Mouse (Mus musculus) Patski (cell line): ENCODE data around the gene Rnf133. TPM values are rescaled to one million over a fixed set of nuclear protein-coding genes. Genes with fewer than 3 reads are reported as not detected.

Experiments
- ATAC-seq: fragments of 100-300 bp; one replicate; pipeline ENCODE4 v1.8.0; 2021
- CTCF ChIA-PET: fragments of 350-600 bp; sonication (Branson Sonifier 250); formaldehyde crosslinking; loops from one replicate; lab custom pipeline; 2022; ENCODE audit warnings: inconsistent platforms; lab: Charles Lee
- POLR2A ChIA-PET: fragments of 350-600 bp; sonication (Branson Sonifier 250); formaldehyde crosslinking; loops from one replicate; lab custom pipeline; 2022; ENCODE audit warnings: antibody characterized with exemption, inconsistent platforms; lab: Charles Lee
- DNase-seq: peaks from one replicate; pipeline ENCODE4 v3.0.0-alpha.2; 2011; ENCODE audit warnings: low read depth, low spot score
- H3K27me3 ChIP-seq: fragments of 371-371 bp; one replicate; pipeline ENCODE4 v1.5.1; 2021
- CTCF ChIP-seq: fragments of 100-300 bp; IDR thresholded peaks from one replicate; pipeline ENCODE4 v1.5.1; 2021
- in situ Hi-C: fragments of 300-500 bp; cut with MboI; formaldehyde crosslinking; loops from 3 replicates; pipeline ENCODE4 v1.11.1; 2018; ENCODE audit warnings: low pct_unique_long_range_greater_than_20kb, mixed read lengths
- polyA plus RNA-seq: library from polyadenylated mRNA; unstranded; gene quantifications from one replicate; pipeline ENCODE4 v1.2.3, GENCODE M21; 2021

Rnf133 gene
- polyA plus RNA-seq, result not detected

GRCm38 (mm10) chr6:23650205-23650604, at the start of gene Rnf133:
Gene Rnf133, minus strand, starts transcription at chr6:23650305.
- DNase-seq, result no peak
- no peak for ATAC-seq
- CTCF ChIA-PET, result no interaction called here
- no peak for TF ChIP-seq CTCF
- POLR2A ChIA-PET, result no interaction called here
- in situ Hi-C loops, result no loop called here
- H3K27me3 ChIP-seq, result no peaks in the 10 kb centered on the region

- ATAC-seq (no peak), DNase-seq (no peak)
- TF ChIP-seq CTCF, result no peak
- CTCF ChIA-PET, result no interaction called here
- POLR2A ChIA-PET, result no interaction called here
- H3K27me3 ChIP-seq, result peaks cover 4% of the 10 kb centered on the region
- in situ Hi-C loops, result no loop called here
Observed at GRCm38 (mm10) chr6:23678172-23678571, 28.1 kb upstream of the Rnf133 start.

- no peak for DNase-seq
- no peak for TF ChIP-seq CTCF
- in situ Hi-C loops, result no loop called here
- H3K27me3 ChIP-seq, result no peaks in the 10 kb centered on the region
- CTCF ChIA-PET, result no interaction called here
- no peak for ATAC-seq
- POLR2A ChIA-PET, result no interaction called here
Observed at GRCm38 (mm10) chr6:23655036-23655435, 4.9 kb upstream of the Rnf133 start, which contains the start of gene Rnf148. Gene Rnf148, minus strand, starts transcription at chr6:23655136.

- no peak for TF ChIP-seq CTCF
- CTCF ChIA-PET, result no interaction called here
- POLR2A ChIA-PET, result no interaction called here
Observed at GRCm38 (mm10) chr6:23648732-23649131, 1.4 kb downstream of the Rnf133 start.

GRCm38 (mm10) chr6:23647627-23648247, 2.4 kb downstream of the Rnf133 start:
- no peaks in the 10 kb centered on the region for H3K27me3 ChIP-seq
- in situ Hi-C loops, result no loop called here
- TF ChIP-seq CTCF, result no peak
- DNase-seq (no peak), ATAC-seq (no peak)
- ChIA-PET CTCF (no interaction called here), POLR2A (interaction anchor here (0.6 kb wide), 1 partner anchor 484 kb away, joined by 3 read pairs; no protein-coding TSS in a partner anchor)

More at GRCm38 (mm10) chr6:23648732-23649131, 1.4 kb downstream of the Rnf133 start:
- no peak for DNase-seq
- ATAC-seq, result no peak
- in situ Hi-C loops, result no loop called here
- H3K27me3 ChIP-seq, result no peaks in the 10 kb centered on the region

- DNase-seq, result no peak
- TF ChIP-seq CTCF, result no peak
- ATAC-seq, result no peak
- POLR2A ChIA-PET, result no interaction called here
- no peaks in the 10 kb centered on the region for H3K27me3 ChIP-seq
- CTCF ChIA-PET, result no interaction called here
- in situ Hi-C loops, result no loop called here
Observed at GRCm38 (mm10) chr6:23637081-23637480, 13.0 kb downstream of the Rnf133 start.

DNA sequence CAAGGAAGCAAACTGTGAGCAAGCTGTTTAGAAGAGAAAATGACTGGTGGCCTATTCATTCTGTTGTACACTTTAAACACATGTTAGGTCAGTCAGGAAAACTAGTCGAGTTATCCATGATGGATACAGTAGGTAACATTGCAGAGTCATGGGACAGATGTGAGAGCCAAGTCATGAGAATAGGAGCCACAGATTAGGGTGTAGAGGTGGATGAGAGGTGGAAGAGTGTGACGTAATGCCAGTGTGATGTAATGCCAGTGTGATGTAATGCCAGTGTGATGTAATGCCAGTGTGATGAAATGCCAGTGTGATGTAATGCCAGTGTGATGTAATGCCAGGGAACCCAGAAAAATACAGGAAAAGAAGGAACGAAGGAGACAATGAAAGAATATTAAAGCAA, 14.9 kb downstream of the Rnf133 start:
- in situ Hi-C loops, result no loop called here
- no peak for DNase-seq
- TF ChIP-seq CTCF, result no peak
- ChIA-PET CTCF (no interaction called here), POLR2A (no interaction called here)
- no peak for ATAC-seq
- H3K27me3 ChIP-seq, result no peaks in the 10 kb centered on the region

DNA sequence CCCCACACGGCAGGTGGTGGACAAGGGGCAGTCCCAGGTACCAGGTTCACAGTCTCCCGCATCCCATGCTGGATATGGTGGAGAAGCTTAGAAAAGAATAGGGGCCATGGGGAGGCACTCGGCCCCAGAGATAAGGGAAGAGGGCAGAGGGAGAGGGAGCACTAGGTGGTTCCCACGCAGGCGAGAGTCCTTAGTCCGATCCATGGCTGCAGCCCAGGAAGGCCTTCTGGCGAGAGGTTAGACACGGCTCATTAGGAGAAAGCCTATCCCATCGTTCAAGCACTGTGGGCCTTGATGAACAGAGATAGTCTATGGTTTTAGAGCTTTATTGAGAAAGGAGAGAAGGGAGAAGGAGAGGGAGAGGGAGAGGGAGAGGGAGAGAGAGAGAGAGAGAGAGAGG, 16.1 kb downstream of the Rnf133 start:
- ChIA-PET POLR2A (interaction anchor here (0.6 kb wide), 1 partner anchor 74 kb away, joined by 3 read pairs; no protein-coding TSS in a partner anchor), CTCF (no interaction called here)
- in situ Hi-C loops, result no loop called here
- DNase-seq (no peak), ATAC-seq (no peak)
- TF ChIP-seq CTCF, result no peak
- H3K27me3 ChIP-seq, result no peaks in the 10 kb centered on the region

DNA sequence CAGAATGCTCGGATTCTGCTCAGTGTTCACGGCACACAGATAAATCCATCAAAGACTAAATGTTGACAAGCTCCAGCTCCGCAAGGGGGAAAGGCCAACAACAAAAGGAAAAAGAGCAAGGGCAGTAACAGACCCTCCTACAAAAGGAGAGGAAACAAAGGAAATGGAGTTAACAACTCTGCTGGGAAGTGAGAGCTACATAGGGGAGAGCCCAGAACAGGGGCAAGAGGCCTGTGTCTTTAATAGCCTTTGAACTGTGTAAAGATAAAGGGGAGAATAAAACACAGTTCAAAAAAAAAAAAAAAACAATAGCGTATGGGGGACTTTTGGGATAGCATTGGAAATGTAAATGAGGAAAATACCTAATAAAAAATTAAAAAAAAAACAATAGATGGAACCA, 19.6 kb downstream of the Rnf133 start:
- H3K27me3 ChIP-seq, result no peaks in the 10 kb centered on the region
- ChIA-PET CTCF (no interaction called here), POLR2A (no interaction called here)
- no peak for TF ChIP-seq CTCF
- in situ Hi-C loops, result no loop called here
- ATAC-seq (no peak), DNase-seq (no peak)

Other genes with a start within 250 kb of the Rnf133 start
- gene Rnf148, start 4.8 kb upstream of the Rnf133 start, polyA plus RNA-seq, result not detected
- 0.09 TPM for gene Cadps2, start 189.1 kb upstream of the Rnf133 start, polyA plus RNA-seq